Mouse (Mus musculus): ENCODE data around the gene Olfr523.

Gene Olfr523

DNA sequence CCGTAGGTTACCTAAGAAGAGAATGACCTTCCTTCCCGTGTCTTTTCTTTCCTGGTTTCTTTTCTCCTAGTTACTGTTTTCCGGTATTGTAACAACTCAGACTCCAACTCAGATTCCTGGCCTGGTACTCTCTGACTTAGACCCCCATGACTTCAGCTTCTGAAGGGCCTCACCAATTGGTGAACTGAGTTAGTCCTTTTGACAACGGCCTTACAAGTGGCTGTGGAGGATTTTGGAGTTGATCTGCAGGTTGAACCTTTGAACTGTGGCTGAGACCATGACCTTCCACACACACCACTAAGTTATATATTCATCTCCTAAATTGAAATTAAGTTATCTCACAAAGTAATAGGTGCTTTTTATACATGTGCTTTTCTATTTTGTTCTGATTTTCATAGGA lies 11.2 kb downstream of the Olfr523 start:
- no peak for DNase-seq

DNA sequence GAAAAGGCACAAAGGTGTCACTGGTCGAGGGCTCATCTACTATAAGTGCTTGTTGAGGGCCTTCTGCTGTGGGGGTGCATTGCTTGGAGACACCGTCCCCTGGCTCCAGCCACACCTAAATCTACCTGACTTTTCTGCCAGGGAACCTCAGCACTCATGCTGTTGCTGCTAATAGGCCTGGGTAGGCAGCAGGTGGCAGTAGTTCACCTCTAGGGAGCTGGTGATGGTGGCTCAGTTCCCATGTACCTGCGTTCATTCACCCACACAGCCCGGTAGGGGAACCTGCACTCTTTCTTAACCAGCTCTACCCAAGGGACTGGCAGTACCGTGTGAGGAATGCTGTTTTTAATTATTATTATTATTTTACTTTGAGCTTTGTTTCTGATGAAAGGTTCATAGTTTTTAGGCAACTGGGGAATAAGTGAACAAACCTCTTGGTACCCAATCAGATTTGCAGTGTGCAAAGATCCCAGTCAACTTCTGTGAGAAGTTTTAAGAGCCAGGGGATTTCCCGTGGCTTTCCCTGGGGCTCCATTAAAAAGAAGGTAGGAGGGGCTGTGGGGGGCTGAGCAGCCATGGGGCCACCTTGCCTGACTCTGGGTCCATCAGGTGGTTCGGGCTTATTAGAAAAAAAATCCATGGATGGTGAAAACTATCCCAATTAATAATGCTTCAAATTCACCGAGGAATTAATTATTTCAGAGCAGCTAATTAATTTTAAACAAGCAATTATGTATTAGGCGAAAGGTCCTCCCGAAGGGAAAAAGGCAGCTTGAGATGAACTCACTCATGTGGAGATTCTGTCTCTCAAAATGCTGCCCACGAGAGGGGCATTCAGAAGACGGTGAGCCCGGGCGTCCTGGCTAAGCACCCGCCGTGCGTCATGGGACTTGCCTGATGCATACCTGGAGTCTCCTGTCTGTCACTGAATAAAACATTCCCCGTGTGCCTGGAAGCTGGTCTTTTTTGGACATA lies 13.9 kb downstream of the Olfr523 start:
- DNase-seq = peak; percentile 62

DNA sequence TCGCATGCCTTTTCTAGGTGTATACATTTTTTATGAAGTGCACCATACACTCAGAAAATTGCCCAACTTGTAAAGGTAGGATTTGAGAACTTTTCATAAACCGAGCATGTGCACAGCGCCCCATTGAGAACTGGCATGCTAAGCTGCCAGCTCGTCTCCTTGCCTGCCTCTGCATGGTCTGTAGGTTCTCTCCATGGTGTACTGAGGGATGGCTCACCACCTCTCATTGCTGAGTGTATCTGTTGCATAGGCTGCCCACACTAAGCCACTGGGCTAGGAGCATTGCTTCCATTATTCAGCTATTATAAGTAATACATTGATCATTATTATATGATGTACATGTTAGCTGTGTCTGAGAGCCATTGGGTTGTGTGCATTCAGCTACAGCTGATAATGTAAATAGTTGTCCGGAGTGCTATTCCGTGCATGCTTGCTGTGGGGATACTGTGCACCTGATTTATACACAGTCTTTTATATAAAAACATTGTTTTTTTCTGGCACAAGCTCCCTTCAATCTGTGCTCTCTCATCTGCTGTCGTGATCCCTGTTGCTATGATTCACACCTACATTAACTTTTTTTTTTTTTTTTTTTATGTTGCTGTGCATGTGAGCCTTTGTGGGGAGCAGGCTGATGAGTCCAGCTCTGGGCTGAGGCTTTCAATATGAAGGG lies 14.8 kb downstream of the Olfr523 start:
- no peak for DNase-seq

DNA sequence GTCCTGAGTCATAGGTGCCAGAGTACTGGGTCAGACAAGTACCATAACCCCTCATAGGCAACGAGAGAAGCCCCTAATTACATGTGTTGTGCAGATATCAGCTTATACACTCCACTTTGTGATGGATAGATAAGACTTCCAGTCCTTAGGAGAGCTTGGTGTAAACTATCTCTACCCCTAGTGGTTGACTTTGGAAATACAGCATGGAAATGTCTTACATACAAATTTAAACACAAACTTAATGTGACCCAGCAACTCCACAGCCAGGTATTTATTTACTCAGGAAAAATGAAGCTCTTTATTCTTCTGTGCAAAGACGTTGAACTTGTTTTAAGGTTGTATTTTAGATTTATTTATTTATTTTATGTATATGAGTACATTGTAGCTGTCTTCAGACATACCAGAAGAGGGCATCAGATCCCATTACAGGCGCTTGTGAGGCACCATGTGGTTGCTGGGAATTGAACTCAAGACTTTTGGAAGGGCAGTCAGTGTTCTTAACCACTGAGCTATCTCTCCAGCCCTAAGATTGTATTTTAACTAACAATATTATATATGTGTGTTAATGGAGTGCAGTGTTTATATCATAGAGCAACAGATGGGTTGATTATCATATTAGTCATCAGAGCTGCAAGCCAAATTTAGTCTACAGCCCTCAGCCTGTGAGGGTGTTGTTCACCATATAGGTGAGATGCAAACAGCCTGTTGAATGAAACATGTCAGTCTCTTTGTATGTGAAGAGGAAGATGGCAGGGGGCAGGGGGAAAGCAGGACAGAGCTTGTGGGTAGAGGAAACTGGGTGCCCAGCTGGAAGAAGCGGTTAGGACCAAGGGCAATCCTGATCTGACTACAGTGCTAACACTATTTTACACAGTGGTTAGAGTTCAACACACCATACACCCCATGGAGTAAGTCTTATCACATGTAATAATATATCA lies 15.6 kb downstream of the Olfr523 start:
- DNase-seq = no peak

DNA sequence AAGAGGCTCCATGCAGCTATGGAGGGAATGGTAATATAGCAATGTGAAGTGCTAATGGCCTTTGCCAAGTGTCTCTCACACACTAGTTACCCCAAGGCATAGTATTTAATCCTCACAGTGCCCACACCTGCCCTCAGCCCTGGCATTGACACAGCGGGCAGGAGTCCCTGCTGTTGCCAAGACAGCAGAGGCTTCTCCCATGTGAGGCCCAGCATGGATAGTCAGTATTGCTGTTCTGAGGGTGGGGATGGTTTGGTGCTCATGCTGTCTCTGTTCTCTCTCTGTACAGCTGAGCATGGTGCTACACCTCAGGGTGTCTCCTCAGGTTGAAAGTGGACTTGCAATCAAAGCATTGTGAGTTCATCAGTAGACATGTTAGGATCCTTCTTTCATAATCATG lies 17.4 kb downstream of the Olfr523 start:
- DNase-seq = no peak

DNA sequence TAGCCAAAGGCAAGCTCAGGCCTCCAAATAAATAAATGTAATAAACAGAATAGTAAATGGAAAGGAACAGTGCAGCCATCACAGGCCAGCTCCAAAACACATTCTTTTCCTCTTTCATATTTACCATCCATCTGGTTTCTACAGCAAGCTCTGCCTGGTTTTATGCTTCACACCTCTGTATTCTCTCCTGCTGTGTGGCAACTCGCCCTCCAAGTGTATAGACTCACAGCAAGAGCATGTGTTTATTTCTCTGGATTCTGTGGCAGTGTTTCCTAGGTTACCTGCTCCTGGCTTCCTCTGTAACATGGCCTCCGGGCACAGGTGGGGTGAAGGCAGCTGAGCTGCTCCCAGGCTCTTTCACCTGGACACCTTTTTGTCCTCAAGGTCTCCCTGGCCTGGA lies 19.4 kb downstream of the Olfr523 start:
- no peak for DNase-seq

DNA sequence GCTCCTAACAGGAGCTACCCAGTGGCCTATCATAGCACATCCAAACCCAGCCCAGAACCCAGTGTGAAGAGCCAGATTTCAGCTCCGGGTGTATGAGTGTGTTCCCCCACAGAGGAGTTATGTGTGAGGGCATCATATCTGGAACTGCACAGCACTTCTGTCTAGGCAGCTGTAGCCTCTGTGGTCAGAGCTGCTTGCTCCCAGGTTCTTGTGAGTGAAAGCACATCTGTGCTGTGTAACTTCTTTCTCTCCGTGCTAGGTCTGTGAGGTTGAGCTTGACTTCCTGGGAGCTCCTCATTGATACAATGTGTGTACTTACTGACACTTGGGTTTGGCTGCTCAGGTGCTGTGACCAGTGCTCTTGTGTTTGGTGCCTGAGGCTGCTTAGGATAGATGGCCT lies 19.8 kb downstream of the Olfr523 start:
- DNase-seq = no peak

DNA sequence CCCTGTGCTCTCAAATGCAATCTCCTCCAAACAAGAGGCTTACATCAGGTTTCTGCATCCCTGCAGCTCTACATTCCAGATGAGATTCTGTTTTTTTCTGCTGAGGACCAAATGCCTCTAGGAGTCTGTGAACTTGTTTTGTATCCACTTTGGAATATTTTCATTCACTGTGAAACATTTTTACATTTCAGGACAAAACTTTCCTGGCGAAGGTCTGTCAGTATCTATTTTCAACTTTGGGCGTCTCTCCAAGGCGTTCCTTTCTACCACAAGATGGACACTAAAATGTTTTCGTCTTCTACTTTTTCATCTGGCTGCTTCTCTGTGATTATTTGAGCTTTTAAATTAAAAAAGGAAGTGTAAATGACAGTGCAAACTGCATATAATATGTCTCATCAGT lies 21.0 kb downstream of the Olfr523 start:
- DNase-seq = no peak

DNA sequence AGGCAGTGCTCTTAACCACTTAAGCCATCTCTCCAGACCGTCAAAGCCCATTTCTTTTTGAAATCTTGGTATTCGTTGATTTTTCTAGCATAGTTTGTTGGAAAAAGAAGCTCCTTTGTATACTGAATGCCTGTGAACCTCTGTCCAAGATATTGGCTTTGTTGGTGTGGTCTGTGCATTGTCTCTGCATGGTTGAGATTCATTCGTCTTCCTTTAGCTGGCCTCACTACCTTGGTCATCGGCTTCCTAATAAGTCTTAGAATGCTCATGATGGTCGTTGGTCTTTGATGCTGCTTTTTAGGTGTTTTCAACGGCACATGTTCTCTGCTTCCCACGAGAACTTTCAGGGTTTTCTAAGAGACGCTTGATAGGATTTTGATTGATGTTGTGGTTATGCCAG lies 23.0 kb downstream of the Olfr523 start:
- no peak for DNase-seq

DNA sequence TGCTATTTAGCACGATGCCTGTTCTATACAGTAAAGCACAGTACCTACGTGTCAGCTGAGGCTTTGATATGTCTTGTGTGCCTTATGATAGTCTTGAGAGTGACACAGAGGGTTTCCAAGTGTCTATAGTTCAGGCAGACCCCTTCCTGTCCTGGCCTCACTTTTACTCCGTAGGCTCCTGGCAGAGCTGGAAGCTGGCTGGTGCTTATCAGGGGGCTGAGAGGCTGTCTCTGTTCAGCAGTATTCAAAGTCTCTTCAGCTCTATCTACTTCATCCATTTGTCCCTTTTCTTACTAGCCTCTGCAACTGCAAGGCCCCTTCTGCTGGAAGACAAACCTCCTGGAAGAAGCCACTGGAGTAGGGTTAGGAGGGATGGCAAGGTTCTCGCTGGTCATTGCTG lies 28.1 kb downstream of the Olfr523 start:
- no peak for DNase-seq

DNA sequence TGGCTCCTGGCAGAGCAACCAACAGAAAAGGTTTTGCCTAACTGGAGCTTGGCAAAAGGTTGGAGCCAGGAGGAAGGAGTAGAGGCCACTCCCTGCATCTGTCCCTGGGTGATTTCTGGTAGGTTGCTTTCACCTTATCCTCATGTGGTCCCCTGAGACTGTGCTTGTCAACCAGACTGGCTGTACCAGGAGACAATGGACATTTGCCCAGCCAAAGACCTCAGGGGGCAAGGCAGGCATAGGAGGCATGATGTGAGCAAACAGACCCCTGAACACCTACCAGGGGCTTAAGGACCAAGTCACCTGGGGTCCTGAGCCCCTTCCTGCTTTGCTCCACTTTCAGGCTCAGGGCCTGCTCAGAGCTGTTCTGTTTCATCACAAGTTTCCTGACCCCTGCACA lies 32.8 kb downstream of the Olfr523 start, which contains the start of gene Olfr524:
Olfr524 (minus strand) TSS at position 101 of the 400 bp plus-strand sequence.
- DNase-seq = no peak

DNA sequence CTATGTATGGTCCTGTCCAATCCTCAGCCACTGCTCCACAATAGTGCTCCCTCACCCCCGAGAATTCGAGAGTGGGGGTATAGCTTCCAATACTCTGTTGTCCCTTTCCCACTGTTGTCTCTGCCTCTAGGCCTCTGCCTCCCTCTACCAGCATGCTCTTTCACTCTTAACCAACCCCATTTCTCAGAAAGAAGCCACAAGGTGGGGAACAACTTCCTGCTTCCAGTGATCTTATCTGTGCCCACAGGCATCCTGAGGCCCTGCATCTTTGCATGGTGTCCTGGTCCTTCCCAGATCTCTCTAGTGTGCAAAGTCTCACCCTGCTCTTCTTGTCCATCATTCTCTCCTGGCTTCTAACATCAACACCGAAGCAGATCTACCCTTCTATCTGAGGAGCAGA lies 33.9 kb downstream of the Olfr523 start:
- DNase-seq = no peak

DNA sequence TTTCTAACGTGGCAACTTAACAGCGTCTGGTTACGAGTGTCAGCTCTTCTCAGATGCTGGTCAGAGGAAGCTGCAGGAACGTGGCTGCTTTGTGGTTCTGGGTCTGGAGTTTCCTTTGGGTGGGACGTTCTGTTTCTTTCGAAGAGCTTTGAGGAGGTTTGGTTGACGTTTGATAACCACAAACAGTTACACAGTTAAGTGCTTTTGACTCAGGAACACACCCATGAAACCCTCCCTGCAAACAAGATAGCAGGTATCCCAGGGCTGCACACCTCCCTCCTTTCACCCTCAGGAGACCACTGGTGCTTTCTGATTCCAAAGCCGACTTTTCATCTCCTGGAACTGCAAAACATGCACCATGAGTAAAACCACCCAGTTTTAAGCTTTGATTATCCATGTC lies 35.1 kb downstream of the Olfr523 start:
- no peak for DNase-seq

DNA sequence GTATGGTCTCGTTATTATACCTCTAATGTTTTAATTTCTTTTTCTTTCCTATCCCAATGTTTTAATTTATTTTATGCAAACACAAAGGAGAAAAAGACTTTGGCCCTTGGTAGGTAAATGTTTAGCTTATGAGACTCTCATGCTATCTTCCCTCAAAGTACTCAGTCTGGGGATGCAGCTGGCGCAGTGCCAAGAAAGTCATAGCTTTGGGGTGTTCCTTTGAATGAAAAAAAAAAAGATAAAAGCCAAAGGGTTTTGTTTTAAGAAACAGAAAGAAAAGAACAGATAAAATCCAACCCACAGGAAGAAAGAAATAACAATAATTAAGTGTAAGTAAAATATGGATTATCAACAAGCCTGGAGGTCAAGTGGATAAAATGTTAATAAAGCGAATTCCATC lies 35.7 kb downstream of the Olfr523 start:
- DNase-seq = peak; percentile 58

DNA sequence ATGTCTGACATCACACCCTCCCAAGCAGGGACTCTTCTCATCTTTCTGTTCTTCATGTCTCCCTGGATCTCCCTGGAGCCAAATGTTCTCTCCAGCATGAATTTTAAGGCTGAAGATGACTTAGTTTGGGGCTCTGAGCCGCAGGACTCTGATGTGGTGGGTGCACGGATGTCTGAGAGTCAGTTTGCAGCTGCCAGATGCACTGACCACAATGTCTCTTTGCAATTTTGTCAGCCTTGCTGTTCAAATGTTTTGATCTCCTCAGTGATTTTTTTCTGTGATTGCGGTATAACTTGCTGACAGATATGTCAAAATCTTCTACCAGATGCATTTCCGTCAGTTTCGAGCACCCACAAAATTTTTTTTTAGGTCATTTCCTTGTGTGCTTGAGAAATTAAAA lies 40.8 kb downstream of the Olfr523 start:
- no peak for DNase-seq

DNA sequence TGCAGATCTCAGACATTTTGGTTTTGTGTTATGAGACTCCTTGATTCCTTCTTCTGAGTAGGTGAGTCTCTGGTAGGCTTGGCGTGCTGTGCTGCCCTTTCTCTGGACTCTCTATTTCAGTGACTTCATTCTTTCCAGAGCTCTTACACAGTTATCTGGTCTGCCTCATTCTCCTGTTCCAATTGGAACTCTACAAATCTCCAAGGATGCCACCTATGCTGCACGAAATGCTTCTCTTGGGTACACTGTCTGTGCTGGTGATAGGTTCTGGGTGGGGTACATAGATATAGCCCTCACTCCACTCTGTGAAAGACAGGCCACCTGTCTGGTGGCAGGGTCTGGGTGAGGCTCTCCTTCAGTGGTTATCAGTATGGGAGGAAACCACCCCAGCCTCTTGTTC lies 45.0 kb downstream of the Olfr523 start, which contains the start of gene Cd163l1:
Cd163l1 (plus strand) TSS at position 301 of the 400 bp plus-strand sequence.
- no peak for DNase-seq

DNA sequence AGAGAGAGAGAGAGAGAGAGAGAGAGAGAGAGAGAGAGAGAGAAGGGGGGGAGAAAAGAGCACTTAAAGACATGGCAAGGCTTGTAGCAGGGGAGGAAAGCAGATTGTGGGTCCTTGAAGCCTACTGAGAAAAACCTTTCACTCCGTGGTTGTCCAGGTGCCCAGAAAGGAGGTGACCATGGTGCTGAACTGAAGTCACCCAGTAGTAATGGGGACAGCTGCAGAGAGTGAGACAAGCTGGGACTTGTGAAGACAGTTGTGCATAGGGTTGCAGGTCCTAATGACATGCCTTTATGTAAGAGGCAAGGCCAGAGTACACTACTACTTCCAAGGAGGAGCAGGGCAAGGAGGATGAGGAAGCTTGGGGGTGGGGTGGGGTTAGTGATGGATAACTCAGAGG lies 46.3 kb downstream of the Olfr523 start:
- no peak for DNase-seq

DNA sequence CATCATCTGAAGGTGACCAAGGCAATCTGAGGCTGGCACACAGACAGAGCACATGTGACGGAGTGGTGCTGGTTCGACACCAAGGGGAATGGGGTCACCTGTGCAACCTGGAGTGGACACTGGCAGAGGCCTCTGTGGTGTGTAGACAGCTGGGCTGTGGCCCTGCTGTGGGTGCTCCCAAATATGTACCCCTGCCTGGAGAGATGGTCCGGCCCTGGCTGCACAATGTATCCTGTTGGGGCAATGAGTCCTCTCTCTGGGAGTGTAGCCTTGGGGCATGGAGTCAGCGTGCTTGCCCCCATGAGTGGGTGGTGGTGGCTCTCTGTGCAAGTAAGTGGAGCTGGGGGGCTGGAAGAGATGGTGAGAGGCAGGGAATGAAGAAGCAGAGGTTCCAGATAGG lies 47.4 kb downstream of the Olfr523 start:
- no peak for DNase-seq

DNA sequence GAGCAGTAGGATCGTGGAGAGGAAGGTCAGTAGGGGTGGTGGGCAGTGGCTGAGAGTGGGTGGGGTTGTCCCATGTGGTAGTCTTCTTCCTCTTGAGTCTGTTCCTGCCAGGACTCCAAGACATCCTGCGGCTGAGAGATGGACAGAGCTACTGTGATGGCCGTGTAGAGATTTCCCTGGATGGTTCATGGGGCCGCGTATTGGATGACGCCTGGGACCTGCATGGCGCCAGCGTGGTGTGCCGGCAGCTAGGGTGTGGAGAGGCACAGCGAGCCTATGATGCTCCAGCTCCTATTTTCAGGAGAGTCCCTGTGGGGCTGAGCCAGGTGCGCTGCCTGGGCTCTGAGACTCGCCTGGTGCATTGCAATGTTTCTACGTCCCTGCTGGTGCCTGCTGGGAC lies 51.2 kb downstream of the Olfr523 start:
- DNase-seq = no peak

All from kidney, postnatal 14 days (tissue).